Mouse (Mus musculus) C2C12 (cell line): ENCODE data around the gene Wipf2. TPM values are rescaled to one million over a fixed set of nuclear protein-coding genes. Genes with fewer than 3 reads are reported as not detected.
"Not testable (repeated sequence)": the region's sequence is repeated elsewhere in the genome, so short reads cannot be mapped to it uniquely, and the experiment has no call there.

Source experiments
- H3K27me3 ChIP-seq: one replicate; pipeline ENCODE4 v1.6.1; 2011; ENCODE audit not compliant: control insufficient read depth, insufficient read depth, insufficient read length
- H3K36me3 ChIP-seq: one replicate; pipeline ENCODE4 v1.6.1; 2011; ENCODE audit not compliant: control insufficient read depth, insufficient read depth
- H3K4me3 ChIP-seq: one replicate; pipeline ENCODE4 v1.5.1; 2011; ENCODE audit warnings: mild to moderate bottlenecking, control low read depth; ENCODE audit not compliant: poor library complexity, insufficient read depth, severe bottlenecking
- H3K79me2 ChIP-seq: one replicate; pipeline ENCODE4 v1.6.1; 2011; ENCODE audit not compliant: control insufficient read depth, insufficient read depth
- H3K79me3 ChIP-seq: one replicate; pipeline ENCODE4 v1.6.1; 2011; ENCODE audit warnings: low read depth, control low read depth
- H3ac ChIP-seq: one replicate; pipeline ENCODE3; 2011; ENCODE audit warnings: low read depth; ENCODE audit not compliant: control insufficient read depth, insufficient read length
- CEBPB ChIP-seq: IDR thresholded peaks from one replicate; pipeline ENCODE4 v1.6.1; 2011; ENCODE audit warnings: low read depth, mild to moderate bottlenecking, control low read depth, moderate library complexity
- CTCF ChIP-seq: IDR thresholded peaks from one replicate; pipeline ENCODE4 v1.5.1; 2011; ENCODE audit not compliant: control insufficient read depth, insufficient read depth, insufficient read length
- FOSL1 ChIP-seq: IDR thresholded peaks from one replicate; pipeline ENCODE4 v1.8.0; 2011; ENCODE audit warnings: mild to moderate bottlenecking, low read length; ENCODE audit not compliant: poor library complexity, insufficient read depth, severe bottlenecking
- MAX ChIP-seq: IDR thresholded peaks from one replicate; pipeline ENCODE4 v1.6.1; 2011; ENCODE audit warnings: mild to moderate bottlenecking, control low read depth
- MYOD1 ChIP-seq: IDR thresholded peaks from one replicate; pipeline ENCODE4 v1.6.1; 2011; ENCODE audit warnings: low read depth; ENCODE audit not compliant: control insufficient read depth, insufficient read length
- MYOG ChIP-seq: IDR thresholded peaks from one replicate; pipeline ENCODE4 v1.6.1; 2011; ENCODE audit not compliant: control insufficient read depth, insufficient read length; ENCODE audit errors: extremely low read depth
- USF1 ChIP-seq: IDR thresholded peaks from one replicate; pipeline ENCODE4 v1.6.1; 2011; ENCODE audit warnings: low read depth, mild to moderate bottlenecking, control low read depth, moderate library complexity
- polyA plus RNA-seq: library from polyadenylated mRNA; unstranded; fragments of >200 nt; fragmentation: generic; extraction: Trizol; gene quantifications from one replicate; pipeline ENCODE4 v1.2.1, GENCODE M21; 2012; ENCODE audit warnings: missing spikeins

The Wipf2 gene
- polyA plus RNA-seq, 1 experiment = 4.5 TPM

GRCm38 (mm10) chr11:98930127-98930601 lies 66.7 kb downstream of the Wipf2 start:
- peak overlapping the region; percentile 31 for H3ac ChIP-seq
- TF ChIP-seq CTCF (no peak), FOSL1 (no peak), USF1 (no peak), MYOD1 (no peak), CEBPB (no peak), MYOG (no peak), MAX (no peak)
- H3K79me3 ChIP-seq = no peaks in the 10 kb centered on the region
- H3K4me3 ChIP-seq = no peak overlapping the region
- no peaks in the 10 kb centered on the region for H3K27me3 ChIP-seq
- no peaks in the 10 kb centered on the region for H3K36me3 ChIP-seq
- peaks cover 14% of the 10 kb centered on the region for H3K79me2 ChIP-seq

- Histone ChIP-seq H3K4me3 (no peak overlapping the region), H3K36me3 (no peaks in the 10 kb centered on the region), H3K79me2 (peaks cover 17% of the 10 kb centered on the region), H3K27me3 (no peaks in the 10 kb centered on the region), H3K79me3 (peaks cover 2% of the 10 kb centered on the region), H3ac (peak overlapping the region; percentile 58)
- no peak for TF ChIP-seq CTCF
- peak; percentile 40 for TF ChIP-seq MAX
Observed at GRCm38 (mm10) chr11:98930773-98931512, 67.5 kb downstream of the Wipf2 start.

- Histone ChIP-seq H3K4me3 (no peak overlapping the region), H3K36me3 (no peaks in the 10 kb centered on the region), H3K79me2 (peaks cover 17% of the 10 kb centered on the region), H3K79me3 (peaks cover 2% of the 10 kb centered on the region), H3ac (peak overlapping the region; percentile 58), H3K27me3 (no peaks in the 10 kb centered on the region)
- TF ChIP-seq CEBPB = no peak
- no peak for TF ChIP-seq MYOG
- peak; percentile 19 for TF ChIP-seq MAX
- no peak for TF ChIP-seq USF1
- peak; percentile 17 for TF ChIP-seq CTCF
- TF ChIP-seq FOSL1 = no peak
- peak; percentile 50 for TF ChIP-seq MYOD1
Observed at GRCm38 (mm10) chr11:98931513-98932292, 68.3 kb downstream of the Wipf2 start.

GRCm38 (mm10) chr11:98932293-98933091 lies 69.1 kb downstream of the Wipf2 start:
- Histone ChIP-seq H3ac (peak overlapping the region; percentile 18), H3K4me3 (no peak overlapping the region)
- no peak for TF ChIP-seq USF1
- TF ChIP-seq MAX = peak; percentile 14
- TF ChIP-seq MYOG = no peak
- peak; percentile 58 for TF ChIP-seq MYOD1

GRCm38 (mm10) chr11:98933151-98933550 lies 69.7 kb downstream of the Wipf2 start:
- Histone ChIP-seq H3K4me3 (no peak overlapping the region), H3ac (peak overlapping the region; percentile 18), H3K36me3 (no peaks in the 10 kb centered on the region), H3K79me2 (peaks cover 24% of the 10 kb centered on the region), H3K79me3 (peaks cover 6% of the 10 kb centered on the region), H3K27me3 (no peaks in the 10 kb centered on the region)
- TF ChIP-seq MYOG (no peak), MYOD1 (peak; percentile 6), USF1 (no peak), FOSL1 (peak; percentile 94), MAX (peak; percentile 77), CTCF (peak; percentile 83)

More at GRCm38 (mm10) chr11:98932293-98933091, 69.1 kb downstream of the Wipf2 start:
- no peaks in the 10 kb centered on the region for H3K27me3 ChIP-seq
- peaks cover 18% of the 10 kb centered on the region for H3K79me2 ChIP-seq
- peaks cover 2% of the 10 kb centered on the region for H3K79me3 ChIP-seq
- H3K36me3 ChIP-seq = no peaks in the 10 kb centered on the region

- H3K27me3 ChIP-seq = not testable (repeated sequence)
- Histone ChIP-seq H3K79me2 (peaks cover 31% of the 10 kb centered on the region), H3K79me3 (peaks cover 12% of the 10 kb centered on the region)
Observed at GRCm38 (mm10) chr11:98933847-98934246, 70.4 kb downstream of the Wipf2 start.

More at GRCm38 (mm10) chr11:98933847-98934246, 70.4 kb downstream of the Wipf2 start:
- H3ac ChIP-seq, H3K4me3 ChIP-seq, H3K36me3 ChIP-seq: not testable (repeated sequence)
